Mouse (Mus musculus) erythroblast, adult 5-6 weeks (primary cell): Measurements from ENCODE around the gene Simc1. TPM values are rescaled to one million over a fixed set of nuclear protein-coding genes. Genes with fewer than 3 reads are reported as not detected.
"Not testable (repeated sequence)": the region's sequence is repeated elsewhere in the genome, so short reads cannot be mapped to it uniquely, and the experiment has no call there.

Experiments
- ATAC-seq: replicated peaks from 2 replicates; pipeline ENCODE4 v1.8.0; 2016; ENCODE audit warnings: moderate number of reproducible peaks, mild to moderate bottlenecking, moderate TSS enrichment, inconsistent platforms; ENCODE audit not compliant: poor library complexity, low FRiP score, severe bottlenecking
- total RNA-seq, 2 experiments: library from RNA; stranded (forward) in 1 of 2; stranded (reverse) in 1 of 2; fragments of 150-400 nt in 1 of 2; fragments of 200-764, 138-1000 nt in 1 of 2; gene quantifications; 2 replicates each; pipeline versions ENCODE4 v1.2.3 to v1.2.4; 2015 to 2017; ENCODE audit warnings: low replicate concordance in 2 of 2

Simc1 gene
- total RNA-seq (2015; ENCODE audit: low replicate concordance): 0.21 and 1.2 TPM in 2 replicates
- total RNA-seq (2017; ENCODE audit: low replicate concordance): 1.1 TPM in 1 of 2 replicates, not detected in the other

GRCm38 (mm10) chr13:54503604-54504521 is at the start of gene Simc1:
Gene Simc1, plus strand, starts transcription at chr13:54503779.
- ATAC-seq: peak; percentile 94

GRCm38 (mm10) chr13:54457062-54457461 is 46.5 kb upstream of the Simc1 start:
- no peak for ATAC-seq

- no peak for ATAC-seq
Measured at GRCm38 (mm10) chr13:54459282-54459681, 44.3 kb upstream of the Simc1 start.

GRCm38 (mm10) chr13:54468098-54469011 is 35.2 kb upstream of the Simc1 start, which contains the start of gene Thoc3:
Gene Thoc3, minus strand, starts transcription at chr13:54468849.
- ATAC-seq: peak; percentile 99

- no peak for ATAC-seq
Measured at GRCm38 (mm10) chr13:54469012-54469354, 34.6 kb upstream of the Simc1 start.

- no peak for ATAC-seq
Measured at GRCm38 (mm10) chr13:54471967-54472366, 31.6 kb upstream of the Simc1 start.

- no peak for ATAC-seq
Measured at GRCm38 (mm10) chr13:54474996-54475395, 28.6 kb upstream of the Simc1 start.

- no peak for ATAC-seq
Measured at GRCm38 (mm10) chr13:54475702-54476101, 27.9 kb upstream of the Simc1 start.

- ATAC-seq: no peak
Measured at GRCm38 (mm10) chr13:54479286-54479685, 24.3 kb upstream of the Simc1 start.

- ATAC-seq: no peak
Measured at GRCm38 (mm10) chr13:54481498-54481897, 22.1 kb upstream of the Simc1 start.

- no peak for ATAC-seq
Measured at GRCm38 (mm10) chr13:54490411-54490810, 13.2 kb upstream of the Simc1 start.

GRCm38 (mm10) chr13:54491381-54491780 is 12.2 kb upstream of the Simc1 start:
- ATAC-seq: no peak

- not testable (repeated sequence) for ATAC-seq
Measured at GRCm38 (mm10) chr13:54499551-54499950, 4.0 kb upstream of the Simc1 start.

- no peak for ATAC-seq
Measured at GRCm38 (mm10) chr13:54501352-54501751, 2.2 kb upstream of the Simc1 start.

- ATAC-seq: no peak
Measured at GRCm38 (mm10) chr13:54501957-54502690, 1.5 kb upstream of the Simc1 start.

GRCm38 (mm10) chr13:54503278-54503603 is 338 bp upstream of the Simc1 start:
- peak; percentile 55 for ATAC-seq

GRCm38 (mm10) chr13:54504611-54505260 is 1.2 kb downstream of the Simc1 start:
- ATAC-seq: no peak

- ATAC-seq: no peak
Measured at GRCm38 (mm10) chr13:54505920-54506319, 2.3 kb downstream of the Simc1 start.

GRCm38 (mm10) chr13:54520221-54520620 is 16.6 kb downstream of the Simc1 start:
- no peak; the same call in 1 of the 2 replicates for ATAC-seq
